Mouse (Mus musculus) G1E (cell line): ENCODE data around the gene C2cd4c.

Source experiments
- CTCF ChIP-seq: IDR thresholded peaks from 2 replicates; pipeline ENCODE4 v1.5.1; 2012; ENCODE audit warnings: low read depth, low read length, inconsistent platforms, mixed read lengths
- TAL1 ChIP-seq: conservative IDR thresholded peaks from 2 replicates; pipeline ENCODE4 v1.6.1; 2012; ENCODE audit warnings: low read depth, low read length, inconsistent platforms, mixed read lengths

DNA sequence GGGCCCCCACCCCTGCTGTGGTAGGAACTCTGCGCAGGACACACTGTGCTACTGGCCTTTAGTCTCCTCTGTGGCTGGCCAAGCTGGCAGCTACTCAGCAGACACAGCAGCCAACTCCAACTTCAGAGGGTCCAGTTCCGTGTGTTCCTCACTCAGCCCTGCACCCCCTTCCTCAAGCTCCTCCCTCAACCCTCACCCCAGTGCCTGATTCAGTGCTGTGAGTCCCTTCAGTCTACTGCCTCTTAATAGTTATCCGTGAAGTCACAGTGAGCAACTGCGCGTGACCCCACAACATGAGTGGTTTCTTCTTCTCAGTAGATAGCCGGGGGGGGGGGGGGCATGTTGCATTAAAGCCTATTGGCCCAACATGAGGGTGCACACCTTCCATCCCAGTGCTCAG is 40.2 kb downstream of the C2cd4c start:
- no peak for TF ChIP-seq CTCF
- no peak for TF ChIP-seq TAL1
